Mouse (Mus musculus) liver, postnatal 0 days (tissue): ENCODE measurements around the gene Ear2.
"Not testable (repeated sequence)": the region's sequence is repeated elsewhere in the genome, so short reads cannot be mapped to it uniquely, and the experiment has no call there.

ENCODE experiments used
- CTCF ChIP-seq: sonication (generic); IDR thresholded peaks from 2 replicates; pipeline ENCODE4 v1.5.1; 2016; ENCODE audit warnings: antibody characterized with exemption, low read depth
- EP300 ChIP-seq: IDR thresholded peaks from 2 replicates; pipeline ENCODE4 v1.6.1; 2016; ENCODE audit warnings: antibody characterized with exemption, low read depth, mild to moderate bottlenecking

- TF ChIP-seq CTCF, EP300: not testable (repeated sequence)
Observed at GRCm38 (mm10) chr14:44086588-44086987, 15.9 kb upstream of the Ear2 start.
